Mouse (Mus musculus) kidney, adult 2 months (tissue): ENCODE measurements at regions not wholly inside any gene's neighbourhood (a gene's known extent, or its start where the extent isn't known, plus 50 kb on each side); places are given as distances from the start of the nearest gene placed in this dataset.

ENCODE experiments used
- DNase-seq: peaks from one replicate; pipeline ENCODE4 v3.0.0; 2021
- H3K27ac ChIP-seq: fragments of 200-500 bp; 2 replicates; pipeline ENCODE4 v1.5.1; 2012; ENCODE audit warnings: low read depth, low read length, control low read depth, inconsistent platforms; ENCODE audit not compliant: insufficient read depth
- H3K27me3 ChIP-seq: fragments of 200-500 bp; replicated peaks from 2 replicates; pipeline ENCODE4 v1.6.1; 2012; ENCODE audit warnings: mild to moderate bottlenecking, moderate library complexity, low read length, inconsistent platforms; ENCODE audit not compliant: control insufficient read depth, insufficient read depth
- H3K36me3 ChIP-seq: fragments of 200-500 bp; 2 replicates; pipeline ENCODE4 v1.6.1; 2012; ENCODE audit warnings: mild to moderate bottlenecking, moderate library complexity, low read length, inconsistent platforms; ENCODE audit not compliant: control insufficient read depth, insufficient read depth
- H3K4me1 ChIP-seq: fragments of 200-500 bp; 2 replicates; pipeline ENCODE4 v1.6.1; 2011; ENCODE audit warnings: low read length; ENCODE audit not compliant: control insufficient read depth, insufficient read depth
- H3K4me3 ChIP-seq: fragments of 200-500 bp; 2 replicates; pipeline ENCODE4 v1.5.1; 2011; ENCODE audit warnings: mild to moderate bottlenecking, low read depth, low read length, control low read depth; ENCODE audit not compliant: insufficient read depth
- CTCF ChIP-seq: fragments of 200-500 bp; conservative IDR thresholded peaks from 2 replicates; pipeline ENCODE4 v1.5.1; 2011; ENCODE audit warnings: low read depth, mild to moderate bottlenecking, control low read depth, low read length, moderate library complexity, mixed read lengths; ENCODE audit not compliant: insufficient read depth, insufficient read length
- POLR2A ChIP-seq: fragments of 200-500 bp; IDR thresholded peaks from one replicate; pipeline ENCODE4 v1.6.1; 2011; ENCODE audit warnings: low read depth, low read length, control low read depth
- WGBS: fragments of 180-500 bp; shearing (Covaris S2); methylation state at CpG from one replicate; pipeline ENCODE4 v1.1.7; 2018; 5-methylcytosine and 5-hydroxymethylcytosine counted together

GRCm38 (mm10) chr6:101432769-101433168 is 55.1 kb upstream of the Pdzrn3 start:
- no peak overlapping the region for H3K4me3 ChIP-seq
- no peak overlapping the region for H3K27ac ChIP-seq
- H3K36me3 ChIP-seq, result no peaks in the 10 kb centered on the region
- no peaks in the 10 kb centered on the region for H3K27me3 ChIP-seq
- no peaks in the 10 kb centered on the region for H3K4me1 ChIP-seq
- TF ChIP-seq POLR2A (no peak), CTCF (no peak)
- 57% methylated on average over 8 of the region's 8 CpGs for WGBS
- no peak for DNase-seq

GRCm38 (mm10) chr6:101429634-101430033 is 51.9 kb upstream of the Pdzrn3 start:
- TF ChIP-seq CTCF (no peak), POLR2A (no peak)
- no peak for DNase-seq
- Histone ChIP-seq H3K27ac (no peak overlapping the region), H3K27me3 (no peaks in the 10 kb centered on the region; the same call in 1 of the 2 replicates), H3K4me1 (no peaks in the 10 kb centered on the region), H3K4me3 (no peak overlapping the region), H3K36me3 (no peaks in the 10 kb centered on the region)
- WGBS, result 69% methylated on average over 2 of the region's 2 CpGs
